Mouse (Mus musculus): ENCODE results near the gene E130218I03Rik.

The E130218I03Rik gene

GRCm38 (mm10) chr4:134287168-134287564, 43.7 kb downstream of the E130218I03Rik start:
- DNase-seq, result peak; percentile 97 to 98

GRCm38 (mm10) chr4:134287575-134288025, 44.1 kb downstream of the E130218I03Rik start, which contains the start of gene Pdik1l:
Pdik1l (minus strand) TSS chr4:134287895.
- DNase-seq, result peak; percentile 82 to 90

GRCm38 (mm10) chr4:134288397-134289256, 45.2 kb downstream of the E130218I03Rik start:
- DNase-seq, result peak in 1 of 2 experiments; percentile 45

GRCm38 (mm10) chr4:134292067-134292466, 48.6 kb downstream of the E130218I03Rik start:
- peak; percentile 86 to 87 for DNase-seq

- no peak for DNase-seq
Observed at GRCm38 (mm10) chr4:134293061-134293691, 49.7 kb downstream of the E130218I03Rik start.

GRCm38 (mm10) chr4:134293692-134294163, 50.3 kb downstream of the E130218I03Rik start:
- DNase-seq, result no peak
